Mouse (Mus musculus) CH12.LX (cell line): ENCODE measurements around the gene Nectin2.

Experiments
- POLR2A ChIP-seq: IDR thresholded peaks from 2 replicates; pipeline ENCODE4 v1.6.1; 2011; ENCODE audit warnings: low read depth, mild to moderate bottlenecking, improper control_type of control experiment, low read length
- RCOR1 ChIP-seq: conservative IDR thresholded peaks from 2 replicates; pipeline ENCODE4 v1.6.1; 2012; ENCODE audit warnings: low read depth, mild to moderate bottlenecking, inconsistent platforms, low read length, improper control_type of control experiment

GRCm38 (mm10) chr7:19784764-19785535 lies 34.7 kb upstream of the Nectin2 start:
- TF ChIP-seq RCOR1 = no peak
- no peak for TF ChIP-seq POLR2A
